Mouse (Mus musculus) stomach, postnatal 0 days (tissue): ENCODE measurements around the gene Zfyve19. TPM values are rescaled to one million over a fixed set of nuclear protein-coding genes. Genes with fewer than 3 reads are reported as not detected.

Experiments used
- ATAC-seq: fragments of 200-750 bp; cut with Nextera tagmentation; 2 replicates; pipeline ENCODE4 v1.8.0; 2017; ENCODE audit not compliant: low FRiP score, low TSS enrichment
- DNase-seq: peaks from one replicate; pipeline ENCODE4 v3.0.0-alpha.2; 2016; ENCODE audit warnings: low spot score
- H3K27ac ChIP-seq: fragments of 300-500 bp; sonication (generic); replicated peaks from 2 replicates; pipeline ENCODE4 v1.5.1; 2014; ENCODE audit warnings: mild to moderate bottlenecking, control low read depth
- H3K27me3 ChIP-seq: fragments of 300-500 bp; sonication (generic); 2 replicates; pipeline ENCODE4 v1.6.1; 2014; ENCODE audit warnings: low read length; ENCODE audit not compliant: control insufficient read depth, insufficient read depth
- H3K36me3 ChIP-seq: fragments of 300-500 bp; sonication (generic); 2 replicates; pipeline ENCODE4 v1.6.1; 2014; ENCODE audit warnings: low read length, mixed read lengths; ENCODE audit not compliant: control insufficient read depth, insufficient read depth
- H3K4me1 ChIP-seq: fragments of 300-500 bp; sonication (generic); replicated peaks from 2 replicates; pipeline ENCODE4 v1.6.1; 2014; ENCODE audit warnings: antibody characterized with exemption; ENCODE audit not compliant: control insufficient read depth, insufficient read depth
- H3K4me2 ChIP-seq: fragments of 300-500 bp; sonication (generic); replicated peaks from 2 replicates; pipeline ENCODE4 v1.6.1; 2014; ENCODE audit warnings: low read depth, mild to moderate bottlenecking, control low read depth, moderate library complexity
- H3K4me3 ChIP-seq: fragments of 300-500 bp; sonication (generic); 2 replicates; pipeline ENCODE4 v1.5.1; 2014; ENCODE audit warnings: low read depth, low read length, control low read depth
- H3K9ac ChIP-seq: fragments of 300-500 bp; sonication (generic); 2 replicates; pipeline ENCODE4 v1.6.1; 2014; ENCODE audit warnings: mild to moderate bottlenecking, low read length, control low read depth, mixed read lengths
- H3K9me3 ChIP-seq: fragments of 300-500 bp; sonication (generic); 2 replicates; pipeline ENCODE4 v1.6.1; 2016; ENCODE audit warnings: low read length; ENCODE audit not compliant: control insufficient read depth
- CTCF ChIP-seq: IDR thresholded peaks from 2 replicates; pipeline ENCODE4 v1.5.1; 2016; ENCODE audit warnings: antibody characterized with exemption, low read depth, mild to moderate bottlenecking, moderate library complexity
- EP300 ChIP-seq: optimal IDR thresholded peaks from 2 replicates; pipeline ENCODE3; 2016; ENCODE audit warnings: antibody characterized with exemption
- WGBS: fragments of 180-500 bp; shearing (Covaris S2); extraction: QIAGEN DNeasy Blood & Tissue Kit; methylation state at CpG from one replicate; pipeline ENCODE4 v1.1.7; 2014; 5-methylcytosine and 5-hydroxymethylcytosine counted together
- polyA plus RNA-seq: library from polyadenylated mRNA; unstranded; fragments of >200 nt; fragmentation: Nextera tagmentation; extraction: Ambion mirVana; gene quantifications from 2 replicates; pipeline ENCODE4 v1.2.1, GENCODE M21; 2015

Gene Zfyve19
- polyA plus RNA-seq, 1 experiment from 2014 or later, result 28.5 TPM

- Histone ChIP-seq H3K9ac (no peak overlapping the region; the same call in 1 of the 2 replicates), H3K27ac (peak overlapping the region; percentile 61)
These were observed 35.4 kb upstream of the Zfyve19 start for GRCm38 (mm10) chr2:119172862-119173576.

GRCm38 (mm10) chr2:119173991-119174651, 34.3 kb upstream of the Zfyve19 start, which contains the start of gene Gm14137:
Gene Gm14137 (plus strand): TSS chr2:119174509.
- WGBS, result 51% methylated on average over 8 of the region's 8 CpGs
- TF ChIP-seq EP300 (no peak), CTCF (no peak)
- Histone ChIP-seq H3K9me3 (no peaks in the 10 kb centered on the region), H3K27me3 (no peaks in the 10 kb centered on the region), H3K4me3 (no peak within 1 kb of the TSS), H3K27ac (peak within 1 kb of the TSS; percentile 70), H3K4me1 (0 out of 2 replicates have a peak, but pooled peaks cover 2% of the 10 kb centered on the region), H3K36me3 (peaks cover 3% of the 10 kb centered on the region; the same call in 1 of the 2 replicates), H3K4me2 (no peak within 1 kb of the TSS), H3K9ac (peak within 1 kb of the TSS; percentile 23; the same call in 1 of the 2 replicates)
- DNase-seq, result no peak
- ATAC-seq, result peak; percentile 71

More at GRCm38 (mm10) chr2:119172862-119173576, 35.4 kb upstream of the Zfyve19 start:
- Histone ChIP-seq H3K4me2 (no peak overlapping the region), H3K27me3 (no peaks in the 10 kb centered on the region), H3K9me3 (no peaks in the 10 kb centered on the region), H3K36me3 (peaks cover 3% of the 10 kb centered on the region; the same call in 1 of the 2 replicates), H3K4me3 (no peak overlapping the region), H3K4me1 (0 out of 2 replicates have a peak, but pooled peaks cover 2% of the 10 kb centered on the region)
- TF ChIP-seq EP300, result no peak
- no peak for TF ChIP-seq CTCF
- ATAC-seq (no peak; the same call in 1 of the 2 replicates), DNase-seq (peak; percentile 50)
- 26% methylated on average over 13 of the region's 13 CpGs for WGBS

- DNase-seq, result no peak
- ATAC-seq, result no peak
- H3K27ac ChIP-seq, result peak overlapping the region; percentile 70
- no peak overlapping the region for H3K4me3 ChIP-seq
- TF ChIP-seq EP300 (no peak), CTCF (no peak)
- 69% methylated on average over 14 of the region's 14 CpGs for WGBS
- no peaks in the 10 kb centered on the region for H3K27me3 ChIP-seq
- peaks cover 3% of the 10 kb centered on the region; the same call in 1 of the 2 replicates for H3K36me3 ChIP-seq
- no peak overlapping the region for H3K4me2 ChIP-seq
- no peak overlapping the region for H3K9ac ChIP-seq
- H3K4me1 ChIP-seq, result 0 out of 2 replicates have a peak, but pooled peaks cover 2% of the 10 kb centered on the region
- no peaks in the 10 kb centered on the region for H3K9me3 ChIP-seq
These were observed 33.6 kb upstream of the Zfyve19 start for GRCm38 (mm10) chr2:119174866-119175265.

- Histone ChIP-seq H3K36me3 (peaks cover 3% of the 10 kb centered on the region; the same call in 1 of the 2 replicates), H3K4me1 (0 out of 2 replicates have a peak, but pooled peaks cover 2% of the 10 kb centered on the region), H3K9me3 (no peaks in the 10 kb centered on the region), H3K27me3 (no peaks in the 10 kb centered on the region), H3K4me2 (no peak overlapping the region), H3K9ac (no peak overlapping the region), H3K27ac (no peak overlapping the region), H3K4me3 (no peak overlapping the region)
- ATAC-seq (peak; percentile 63), DNase-seq (no peak)
- 49% methylated on average over 6 of the region's 6 CpGs for WGBS
- no peak for TF ChIP-seq CTCF
- TF ChIP-seq EP300, result no peak
These were observed 32.8 kb upstream of the Zfyve19 start for GRCm38 (mm10) chr2:119175614-119176013.

- Histone ChIP-seq H3K9ac (no peak overlapping the region), H3K4me2 (no peak overlapping the region), H3K9me3 (no peaks in the 10 kb centered on the region), H3K4me1 (0 out of 2 replicates have a peak, but pooled peaks cover 2% of the 10 kb centered on the region), H3K27ac (no peak overlapping the region), H3K36me3 (peaks cover 3% of the 10 kb centered on the region; the same call in 1 of the 2 replicates), H3K4me3 (no peak overlapping the region), H3K27me3 (no peaks in the 10 kb centered on the region)
- DNase-seq, result no peak
- 62% methylated on average over 3 of the region's 3 CpGs for WGBS
- ATAC-seq, result no peak
- TF ChIP-seq CTCF (peak; percentile 5; the same call in 1 of the 2 replicates), EP300 (no peak)
These were observed 31.7 kb upstream of the Zfyve19 start for GRCm38 (mm10) chr2:119176761-119177160.
